Mouse (Mus musculus) heart, adult 2 months (tissue): ENCODE results near the gene Plxna4.

Experiments used
- CTCF ChIP-seq: fragments of 200-600 bp; IDR thresholded peaks from 2 replicates; pipeline ENCODE4 v1.8.1; 2022; ENCODE audit warnings: antibody characterized with exemption, mild to moderate bottlenecking, moderate library complexity
- EP300 ChIP-seq: fragments of 200-500 bp; IDR thresholded peaks from 2 replicates; pipeline ENCODE4 v1.6.1; 2011; ENCODE audit warnings: low read depth, low read length, control low read depth; ENCODE audit not compliant: insufficient read depth
- POLR2A ChIP-seq: fragments of 200-500 bp; IDR thresholded peaks from 2 replicates; pipeline ENCODE4 v1.6.1; 2011; ENCODE audit warnings: mild to moderate bottlenecking, low read depth, low read length, control low read depth; ENCODE audit not compliant: insufficient read depth

DNA sequence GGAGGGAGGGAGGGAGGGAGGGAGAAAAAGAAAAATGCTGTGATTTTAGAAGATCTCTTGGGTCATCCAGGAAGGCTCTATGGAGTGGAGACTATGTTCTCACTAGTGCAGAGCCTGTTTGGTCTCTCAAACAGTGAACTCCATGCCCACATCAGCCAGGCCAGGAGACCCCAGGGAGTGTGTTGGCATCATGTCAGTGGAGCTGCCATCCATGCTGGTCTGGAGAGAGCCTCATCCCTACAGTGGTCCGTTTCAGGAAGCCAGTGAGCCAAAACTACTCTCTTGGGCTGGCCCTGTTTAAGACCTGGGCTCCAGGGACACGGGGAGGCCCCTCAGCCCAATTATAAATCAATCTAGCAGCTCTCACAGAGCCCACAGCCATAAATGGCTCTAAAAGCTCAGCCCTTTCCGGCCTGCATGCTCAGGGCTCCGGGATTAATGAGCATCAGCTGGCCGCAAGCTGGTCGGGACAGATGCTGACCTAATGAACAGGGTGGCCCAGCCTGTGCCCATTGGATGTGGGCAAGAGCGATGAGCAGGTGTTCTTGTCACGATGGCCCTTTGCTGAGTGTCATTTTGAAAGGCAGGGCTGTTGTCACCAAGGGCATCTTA, 180.3 kb downstream of the Plxna4 start:
- TF ChIP-seq CTCF (no peak), POLR2A (no peak), EP300 (no peak)
